Mouse (Mus musculus) ovary, postnatal 36 days (tissue): ENCODE data around the gene Acsl3.

Source experiments
- DNase-seq: peaks from one replicate; pipeline ENCODE4 v3.0.0; 2022; ENCODE audit warnings: low spot score, mixed read lengths

Acsl3 gene

GRCm38 (mm10) chr1:78686872-78687271 is 29.2 kb downstream of the Acsl3 start:
- no peak for DNase-seq

DNA sequence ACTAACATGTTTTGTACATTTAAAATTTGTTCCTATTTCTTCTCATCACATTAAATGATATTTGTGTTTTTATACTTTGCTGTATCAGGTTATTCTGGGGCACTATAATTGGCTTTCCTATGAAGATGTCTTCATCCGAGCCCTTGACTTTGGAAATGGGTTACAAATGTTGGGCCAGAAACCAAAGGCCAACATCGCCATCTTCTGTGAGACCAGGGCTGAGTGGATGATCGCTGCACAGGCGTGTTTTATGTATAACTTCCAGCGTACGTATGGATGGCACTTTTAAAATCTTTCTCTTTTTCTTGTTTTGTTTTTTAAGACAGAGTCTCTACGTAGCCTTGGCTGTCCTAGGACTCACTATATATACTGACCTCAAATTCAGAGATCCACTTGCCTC is 30.5 kb downstream of the Acsl3 start:
- no peak for DNase-seq

DNA sequence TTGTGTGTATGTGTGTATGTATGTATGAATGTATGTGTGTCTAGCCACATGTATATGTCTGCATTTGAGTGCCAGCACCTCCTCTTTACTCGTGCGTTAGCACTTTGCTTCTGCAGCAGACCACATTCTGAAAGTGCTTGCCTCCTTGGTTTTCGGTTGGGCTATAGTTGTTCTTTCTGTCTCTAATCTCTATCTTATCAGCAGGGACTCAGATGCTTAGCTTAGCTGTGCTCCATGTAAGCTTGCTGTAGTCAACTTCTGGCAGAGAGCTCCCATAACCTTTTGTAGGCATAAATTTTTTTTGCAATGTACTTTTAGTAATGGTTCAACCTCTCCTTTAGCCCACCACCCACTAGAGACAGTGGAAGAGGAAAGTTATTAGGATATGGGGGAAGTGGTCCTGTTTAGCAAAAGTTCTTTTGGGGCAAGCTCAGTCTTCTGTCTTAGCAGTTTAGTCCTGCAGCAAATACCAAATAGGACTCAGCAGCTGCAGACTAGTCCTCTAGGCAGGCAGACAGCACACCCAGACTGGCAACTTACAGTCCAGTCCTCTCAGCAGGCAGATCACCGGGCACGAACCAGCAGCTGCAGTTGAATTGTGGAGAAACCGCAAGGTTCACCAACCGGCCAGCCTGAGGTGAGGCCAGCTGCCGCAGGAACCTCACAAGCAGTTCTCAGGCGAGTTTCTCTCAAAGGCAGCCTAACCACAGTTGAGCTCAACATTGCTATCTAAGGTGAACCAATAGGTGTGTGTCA is 37.1 kb downstream of the Acsl3 start:
- DNase-seq, result no peak

- DNase-seq, result no peak
Measured at GRCm38 (mm10) chr1:78696305-78696704, 38.7 kb downstream of the Acsl3 start.

GRCm38 (mm10) chr1:78696903-78697302 is 39.3 kb downstream of the Acsl3 start:
- no peak for DNase-seq

- DNase-seq, result no peak
Measured at GRCm38 (mm10) chr1:78698138-78698537, 40.5 kb downstream of the Acsl3 start.

DNA sequence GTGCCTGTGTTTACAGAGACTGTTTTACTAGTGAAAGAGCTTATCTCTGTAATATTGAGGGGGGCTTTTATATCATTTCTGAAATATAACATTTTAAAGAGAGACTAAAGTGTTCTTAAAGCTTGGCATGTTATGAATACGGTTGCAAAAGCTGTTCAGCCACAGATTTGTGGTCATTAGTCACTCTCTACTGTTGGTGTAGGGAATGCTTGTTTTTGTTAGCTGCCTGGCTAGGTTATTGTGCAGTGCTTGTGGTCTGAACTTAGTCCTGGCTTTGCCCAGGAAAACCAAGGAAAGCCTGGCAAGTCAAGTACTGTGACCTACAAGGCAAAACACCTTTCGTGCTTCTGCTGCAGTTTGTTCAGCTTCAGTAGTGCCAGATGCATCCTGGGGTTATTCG is 44.1 kb downstream of the Acsl3 start:
- no peak for DNase-seq

GRCm38 (mm10) chr1:78702282-78702963 is 44.8 kb downstream of the Acsl3 start:
- no peak for DNase-seq

DNA sequence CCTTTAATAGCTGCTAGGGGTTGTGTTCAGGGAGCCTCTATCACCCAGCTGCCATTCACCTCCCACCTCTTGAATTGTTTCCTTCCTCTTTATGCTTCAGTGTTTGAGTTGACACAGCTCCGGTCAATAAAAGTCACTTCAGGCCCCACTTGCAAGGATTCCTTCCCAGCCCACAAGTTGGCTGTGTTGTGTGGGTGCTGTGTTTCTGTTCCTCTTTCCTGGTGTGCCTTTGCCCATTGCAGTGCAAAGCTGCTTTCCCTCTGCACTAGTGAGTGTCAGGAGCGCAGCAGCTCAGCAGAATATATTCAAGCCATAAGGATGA is 45.3 kb downstream of the Acsl3 start:
- no peak for DNase-seq

- no peak for DNase-seq
Measured at GRCm38 (mm10) chr1:78706338-78706737, 48.7 kb downstream of the Acsl3 start.

GRCm38 (mm10) chr1:78707280-78707679 is 49.7 kb downstream of the Acsl3 start:
- no peak for DNase-seq

DNA sequence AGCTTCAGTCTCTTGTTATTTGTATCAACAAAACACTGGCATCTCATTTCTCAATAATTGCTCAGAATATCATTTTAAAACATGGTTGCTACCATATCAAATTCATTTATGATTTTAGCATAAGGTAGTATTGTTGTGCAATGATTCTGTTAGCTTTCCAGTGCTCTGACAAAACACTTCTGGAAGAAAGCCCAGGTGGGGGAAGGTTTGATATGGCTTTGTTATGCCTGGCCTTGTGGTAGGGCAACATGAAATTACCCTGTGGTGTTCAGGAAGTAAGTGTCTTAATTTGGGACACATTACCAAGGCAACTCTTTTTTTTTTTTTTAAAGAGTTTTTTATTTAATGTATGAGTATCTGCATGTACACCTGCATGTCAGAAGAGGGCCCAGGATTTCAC is 52.4 kb downstream of the Acsl3 start:
- DNase-seq, result no peak

GRCm38 (mm10) chr1:78710613-78711329 is 53.1 kb downstream of the Acsl3 start:
- DNase-seq, result no peak

GRCm38 (mm10) chr1:78724458-78725190 is 67.0 kb downstream of the Acsl3 start:
- peak; percentile 71 for DNase-seq

DNA sequence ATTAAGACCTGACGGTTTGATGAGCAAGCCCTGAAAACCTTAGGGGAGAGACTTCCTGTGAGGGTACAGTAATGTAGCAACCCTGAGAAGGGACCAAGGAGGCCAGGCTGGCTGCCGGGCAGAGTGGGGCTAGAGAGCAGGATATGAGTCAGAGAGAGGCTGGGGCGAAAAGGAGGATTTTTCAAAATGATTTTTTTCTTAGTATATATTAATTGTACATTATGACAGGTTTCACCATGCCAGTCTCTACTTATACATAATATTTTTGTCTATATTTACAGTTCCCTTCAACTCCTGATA is 67.5 kb downstream of the Acsl3 start:
- DNase-seq, result no peak

- peak; percentile 27 for DNase-seq
Measured at GRCm38 (mm10) chr1:78725617-78726223, 68.1 kb downstream of the Acsl3 start.

DNA sequence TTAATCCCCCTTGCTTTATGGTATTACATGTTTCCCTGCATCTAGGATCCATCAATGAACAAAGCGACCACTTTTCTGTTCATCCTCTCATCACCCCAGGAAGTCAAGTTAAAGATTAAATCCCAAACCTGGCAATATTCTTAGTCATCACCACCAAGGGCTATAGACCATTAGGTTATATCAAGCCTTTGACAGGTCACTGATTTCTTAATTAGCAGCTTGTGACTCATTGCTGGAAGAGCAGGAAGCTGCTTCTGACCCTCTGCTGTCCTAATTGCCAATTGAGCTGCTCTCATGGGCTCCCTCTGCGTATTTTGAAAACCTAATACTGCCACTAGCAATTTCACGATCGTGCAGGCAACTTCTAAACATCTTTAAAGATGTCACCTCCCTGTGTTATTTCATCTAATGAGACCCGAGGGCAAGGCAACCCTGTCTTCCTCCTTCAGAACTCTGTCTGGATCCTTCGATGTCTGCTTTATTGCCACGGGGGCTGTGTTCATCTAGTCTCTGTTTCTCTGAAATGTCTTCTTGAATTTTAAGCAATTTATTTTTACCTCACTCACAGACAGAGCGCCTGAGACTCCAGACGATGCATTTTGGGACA is 72.6 kb downstream of the Acsl3 start:
- DNase-seq, result no peak

- DNase-seq, result no peak
Measured at GRCm38 (mm10) chr1:78732290-78732689, 74.7 kb downstream of the Acsl3 start.

- peak; percentile 55 for DNase-seq
Measured at GRCm38 (mm10) chr1:78734261-78735000, 76.8 kb downstream of the Acsl3 start.

GRCm38 (mm10) chr1:78737646-78738045 is 80.0 kb downstream of the Acsl3 start:
- no peak for DNase-seq

DNA sequence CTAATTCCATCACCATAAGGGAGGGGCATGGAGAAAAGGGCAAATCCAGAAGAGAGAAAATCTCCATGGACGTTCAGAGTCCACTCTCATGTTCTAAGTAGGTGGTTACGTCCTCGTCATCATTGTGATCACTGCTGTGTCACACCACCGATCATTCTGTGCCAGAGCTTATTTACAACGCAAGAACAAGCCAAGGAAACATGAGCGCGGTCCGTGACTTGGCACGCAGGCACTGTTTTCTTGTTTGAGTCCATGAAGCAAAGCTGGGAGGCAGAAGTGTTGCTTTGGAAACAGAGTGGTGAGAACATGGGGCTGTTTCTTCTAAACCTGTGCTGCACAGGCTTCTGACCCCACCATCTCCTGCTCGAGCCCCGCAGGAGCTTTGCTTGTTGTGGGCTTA is 83.1 kb downstream of the Acsl3 start:
- DNase-seq, result no peak
